Mouse (Mus musculus) heart, embryonic 10.5 days (tissue): ENCODE results near the gene Myd88. TPM values are rescaled to one million over a fixed set of nuclear protein-coding genes. Genes with fewer than 3 reads are reported as not detected.
A peak's percentile ranks its signal among the peaks of the same experiment; 100 is the strongest.

Experiments
- DNase-seq: peaks from one replicate; pipeline ENCODE4 v3.0.0-alpha.2; 2017; ENCODE audit warnings: low spot score
- H3K27ac ChIP-seq: fragments of 300-500 bp; sonication (generic); 2 replicates; pipeline ENCODE4 v1.5.1; 2016; ENCODE audit warnings: mild to moderate bottlenecking
- H3K27me3 ChIP-seq: fragments of 300-500 bp; sonication (generic); 2 replicates; pipeline ENCODE4 v1.6.1; 2016; ENCODE audit warnings: mild to moderate bottlenecking; ENCODE audit not compliant: poor library complexity, insufficient read depth, severe bottlenecking
- H3K36me3 ChIP-seq: fragments of 300-500 bp; sonication (generic); 2 replicates; pipeline ENCODE4 v1.6.1; 2016; ENCODE audit warnings: mild to moderate bottlenecking, moderate library complexity
- H3K4me1 ChIP-seq: fragments of 300-500 bp; sonication (generic); 2 replicates; pipeline ENCODE4 v1.6.1; 2016; ENCODE audit warnings: mild to moderate bottlenecking
- H3K4me3 ChIP-seq: fragments of 300-500 bp; sonication (generic); 2 replicates; pipeline ENCODE4 v1.5.1; 2016; ENCODE audit warnings: mild to moderate bottlenecking, moderate library complexity
- H3K9me3 ChIP-seq: fragments of 300-500 bp; sonication (generic); 2 replicates; pipeline ENCODE4 v1.6.1; 2016; ENCODE audit warnings: mild to moderate bottlenecking, moderate library complexity
- WGBS: fragments of 180-500 bp; shearing (Covaris S2); methylation state at CpG from one replicate; pipeline ENCODE4 v1.1.7; 2016; 5-methylcytosine and 5-hydroxymethylcytosine counted together
- polyA plus RNA-seq: library from polyadenylated mRNA; unstranded; fragments of >200 nt; fragmentation: Nextera tagmentation; extraction: Ambion mirVana; gene quantifications from 2 replicates; pipeline ENCODE4 v1.2.1, GENCODE M21; 2016

Myd88 gene
- polyA plus RNA-seq, 1 experiment from 2014 or later = 11.6 TPM

- peaks cover 8% of the 10 kb centered on the region for H3K4me1 ChIP-seq
Measured at GRCm38 (mm10) chr9:119318891-119319290, 22.3 kb downstream of the Myd88 start.

GRCm38 (mm10) chr9:119313096-119313495 is 28.1 kb downstream of the Myd88 start:
- peaks cover 12% of the 10 kb centered on the region for H3K4me1 ChIP-seq
- H3K27ac ChIP-seq = no peak overlapping the region
- no peak for DNase-seq
- no peak overlapping the region for H3K4me3 ChIP-seq
- no peaks in the 10 kb centered on the region for H3K27me3 ChIP-seq
- 75% methylated on average over 10 of the region's 10 CpGs for WGBS
- H3K36me3 ChIP-seq = peaks cover under 1% of the 10 kb centered on the region; the same call in 1 of the 2 replicates
- no peaks in the 10 kb centered on the region for H3K9me3 ChIP-seq

More at GRCm38 (mm10) chr9:119318891-119319290, 22.3 kb downstream of the Myd88 start:
- Histone ChIP-seq H3K27me3 (no peaks in the 10 kb centered on the region), H3K36me3 (peaks cover 4% of the 10 kb centered on the region; the same call in 1 of the 2 replicates), H3K27ac (no peak overlapping the region), H3K9me3 (no peaks in the 10 kb centered on the region), H3K4me3 (no peak overlapping the region)
- DNase-seq = no peak
- 90% methylated on average over 1 of the region's 1 CpGs for WGBS

- no peak overlapping the region for H3K4me3 ChIP-seq
- peaks cover 12% of the 10 kb centered on the region for H3K4me1 ChIP-seq
- H3K27me3 ChIP-seq = no peaks in the 10 kb centered on the region
- WGBS = 91% methylated on average over 1 of the region's 1 CpGs
- DNase-seq = peak; percentile 24
- no peaks in the 10 kb centered on the region for H3K9me3 ChIP-seq
- no peak overlapping the region for H3K27ac ChIP-seq
- peaks cover 3% of the 10 kb centered on the region for H3K36me3 ChIP-seq
Measured at GRCm38 (mm10) chr9:119309067-119309466, 32.1 kb downstream of the Myd88 start.

GRCm38 (mm10) chr9:119305863-119306262 is 35.3 kb downstream of the Myd88 start:
- DNase-seq = no peak
- no peak overlapping the region for H3K27ac ChIP-seq
- no peak overlapping the region for H3K4me3 ChIP-seq
- no peaks in the 10 kb centered on the region for H3K9me3 ChIP-seq
- H3K36me3 ChIP-seq = peaks cover 24% of the 10 kb centered on the region
- peaks cover 9% of the 10 kb centered on the region; the same call in 1 of the 2 replicates for H3K4me1 ChIP-seq
- H3K27me3 ChIP-seq = no peaks in the 10 kb centered on the region
- WGBS = 87% methylated on average over 7 of the region's 7 CpGs

GRCm38 (mm10) chr9:119298563-119298962 is 42.6 kb downstream of the Myd88 start:
- H3K27ac ChIP-seq = no peak overlapping the region
- no peaks in the 10 kb centered on the region for H3K9me3 ChIP-seq
- no peaks in the 10 kb centered on the region for H3K4me1 ChIP-seq
- H3K4me3 ChIP-seq = no peak overlapping the region
- WGBS = 90% methylated on average over 3 of the region's 3 CpGs
- DNase-seq = peak; percentile 31
- peaks cover 18% of the 10 kb centered on the region for H3K36me3 ChIP-seq
- H3K27me3 ChIP-seq = no peaks in the 10 kb centered on the region

- Histone ChIP-seq H3K27me3 (no peaks in the 10 kb centered on the region), H3K36me3 (peaks cover 15% of the 10 kb centered on the region), H3K4me1 (no peaks in the 10 kb centered on the region), H3K9me3 (no peaks in the 10 kb centered on the region), H3K27ac (no peak overlapping the region), H3K4me3 (no peak overlapping the region)
- WGBS = 85% methylated on average over 6 of the region's 6 CpGs
- peak; percentile 13 for DNase-seq
Measured at GRCm38 (mm10) chr9:119297696-119298095, 43.5 kb downstream of the Myd88 start.

- H3K4me1 ChIP-seq = peaks cover 7% of the 10 kb centered on the region
- 69% methylated on average over 3 of the region's 3 CpGs for WGBS
- no peak for DNase-seq
- no peaks in the 10 kb centered on the region for H3K9me3 ChIP-seq
- H3K4me3 ChIP-seq = no peak overlapping the region
- H3K27me3 ChIP-seq = no peaks in the 10 kb centered on the region
- no peak overlapping the region for H3K27ac ChIP-seq
- peaks cover 22% of the 10 kb centered on the region for H3K36me3 ChIP-seq
Measured at GRCm38 (mm10) chr9:119290791-119291190, 50.4 kb downstream of the Myd88 start.

Other genes starting within 250 kb of the Myd88 start
- 18.6 and 19.5 TPM in 2 replicates for gene Plcd1, start 247.9 kb downstream of the Myd88 start, polyA plus RNA-seq
- gene Dlec1, start 238.9 kb downstream of the Myd88 start, polyA plus RNA-seq = 0.87 and 1.2 TPM in 2 replicates
- gene Acaa1b, start 184.3 kb downstream of the Myd88 start, polyA plus RNA-seq = 0.70 and 0.76 TPM in 2 replicates
- gene Gm47289, start 182.2 kb downstream of the Myd88 start, polyA plus RNA-seq = not detected in 2 replicates
- gene Slc22a13, start 132.3 kb downstream of the Myd88 start, polyA plus RNA-seq = not detected in 2 replicates
- 12.0 and 13.6 TPM in 2 replicates for gene Oxsr1, start 19.0 kb downstream of the Myd88 start, polyA plus RNA-seq
- gene Acaa1a, start 1.7 kb downstream of the Myd88 start, polyA plus RNA-seq = 86.5 and 91.8 TPM in 2 replicates
- gene Xylb, start 16.0 kb upstream of the Myd88 start, polyA plus RNA-seq = 2.0 and 5.5 TPM in 2 replicates
- gene Slc22a14, start 24.1 kb upstream of the Myd88 start, polyA plus RNA-seq = not detected in 2 replicates
- 29.6 and 35.4 TPM in 2 replicates for gene Acvr2b, start 60.7 kb upstream of the Myd88 start, polyA plus RNA-seq
- gene Exog, start 103.5 kb upstream of the Myd88 start, polyA plus RNA-seq = 16.2 and 25.0 TPM in 2 replicates
- gene Scn5a, start 237.6 kb upstream of the Myd88 start, polyA plus RNA-seq = 8.2 and 18.0 TPM in 2 replicates